Mouse (Mus musculus) embryonic facial prominence, embryonic 15.5 days (tissue): Measurements from ENCODE around the gene Rtl6. TPM values are rescaled to one million over a fixed set of nuclear protein-coding genes. Genes with fewer than 3 reads are reported as not detected.

Source experiments
- ATAC-seq: fragments of 200-750 bp; cut with Nextera tagmentation; 2 replicates; pipeline ENCODE4 v1.8.0; 2017; ENCODE audit warnings: low read depth, moderate TSS enrichment; ENCODE audit not compliant: insufficient number of reproducible peaks, low FRiP score, low TSS enrichment
- H3K27ac ChIP-seq: fragments of 300-500 bp; sonication (generic); replicated peaks from 2 replicates; pipeline ENCODE4 v1.5.1; 2015; ENCODE audit warnings: mild to moderate bottlenecking, inconsistent platforms
- H3K27me3 ChIP-seq: fragments of 300-500 bp; sonication (generic); 2 replicates; pipeline ENCODE4 v1.6.1; 2015; ENCODE audit warnings: inconsistent platforms
- H3K36me3 ChIP-seq: fragments of 300-500 bp; sonication (generic); 2 replicates; pipeline ENCODE4 v1.6.1; 2015; ENCODE audit warnings: mild to moderate bottlenecking, inconsistent platforms
- H3K4me1 ChIP-seq: fragments of 300-500 bp; sonication (generic); 2 replicates; pipeline ENCODE4 v1.6.1; 2015; ENCODE audit warnings: inconsistent platforms
- H3K4me2 ChIP-seq: fragments of 300-500 bp; sonication (generic); replicated peaks from 2 replicates; pipeline ENCODE4 v1.6.1; 2015; ENCODE audit warnings: mild to moderate bottlenecking, inconsistent platforms
- H3K4me3 ChIP-seq: fragments of 300-500 bp; sonication (generic); replicated peaks from 2 replicates; pipeline ENCODE4 v1.5.1; 2015; ENCODE audit warnings: mild to moderate bottlenecking, inconsistent platforms
- H3K9ac ChIP-seq: fragments of 300-500 bp; sonication (generic); 2 replicates; pipeline ENCODE4 v1.6.1; 2015; ENCODE audit warnings: inconsistent platforms
- H3K9me3 ChIP-seq: fragments of 300-500 bp; sonication (generic); replicated peaks from 2 replicates; pipeline ENCODE4 v1.6.1; 2016; ENCODE audit warnings: inconsistent platforms
- WGBS: fragments of 180-500 bp; shearing (Covaris S2); methylation state at CpG from one replicate; pipeline ENCODE4 v1.1.7; 2015; 5-methylcytosine and 5-hydroxymethylcytosine counted together
- polyA plus RNA-seq: library from polyadenylated mRNA; unstranded; fragments of >200 nt; fragmentation: Nextera tagmentation; extraction: Ambion mirVana; gene quantifications from 2 replicates; pipeline ENCODE4 v1.2.1, GENCODE M21; 2015

Gene Rtl6
- polyA plus RNA-seq, 1 experiment from 2014 or later = 21.5 TPM

DNA sequence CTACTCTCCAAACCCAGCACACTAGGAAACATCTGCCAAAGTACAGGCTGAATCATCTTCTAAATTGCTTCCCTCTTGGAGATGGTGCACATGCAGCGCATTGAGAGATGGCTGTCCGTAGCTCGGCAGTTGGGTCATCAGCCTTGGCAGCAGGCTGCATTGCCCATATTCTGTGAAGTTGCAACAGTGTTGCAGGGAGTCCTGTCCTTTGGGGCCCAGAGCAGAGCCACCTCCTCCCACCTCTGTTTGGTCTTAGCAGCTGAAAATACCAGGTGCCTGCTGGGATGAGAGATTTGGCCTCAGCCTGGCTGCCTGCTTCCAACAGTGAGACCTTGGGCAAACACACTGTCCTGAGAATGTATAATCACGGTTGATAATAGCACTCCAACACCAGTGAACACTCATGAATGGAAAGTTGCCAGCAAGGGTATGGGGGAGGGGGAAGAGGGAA lies 30.8 kb upstream of the Rtl6 start:
- Histone ChIP-seq H3K9ac (no peak overlapping the region), H3K4me1 (peaks cover 26% of the 10 kb centered on the region), H3K4me3 (no peak overlapping the region), H3K9me3 (no peaks in the 10 kb centered on the region), H3K36me3 (no peaks in the 10 kb centered on the region), H3K27ac (no peak overlapping the region), H3K4me2 (no peak overlapping the region), H3K27me3 (no peaks in the 10 kb centered on the region)
- WGBS = 60% methylated on average over 4 of the region's 4 CpGs
- no peak for ATAC-seq

DNA sequence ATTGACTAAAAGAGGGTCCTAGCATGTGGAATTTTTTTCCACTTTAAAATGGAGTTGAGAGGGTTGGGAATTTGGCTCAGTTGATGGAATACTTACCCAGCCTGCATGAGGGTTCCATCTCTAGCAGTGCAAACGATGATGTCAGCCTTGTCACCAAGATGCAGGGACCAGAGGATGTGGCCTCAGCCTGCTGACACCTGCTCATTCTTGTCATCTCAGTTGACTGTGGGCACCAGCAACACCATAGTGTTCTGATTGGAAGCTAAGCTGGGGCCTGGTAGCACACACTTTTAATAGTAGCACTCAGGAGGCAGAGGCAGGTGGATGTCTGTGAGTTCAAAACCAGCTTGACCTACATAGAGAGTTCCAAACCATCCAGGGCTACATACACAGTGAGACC lies 21.0 kb upstream of the Rtl6 start:
- H3K27me3 ChIP-seq = no peaks in the 10 kb centered on the region
- H3K4me2 ChIP-seq = no peak overlapping the region
- no peaks in the 10 kb centered on the region for H3K36me3 ChIP-seq
- H3K4me3 ChIP-seq = no peak overlapping the region
- no peaks in the 10 kb centered on the region for H3K4me1 ChIP-seq
- no peak overlapping the region for H3K9ac ChIP-seq
- H3K27ac ChIP-seq = no peak overlapping the region
- H3K9me3 ChIP-seq = no peaks in the 10 kb centered on the region
- no peak for ATAC-seq
- WGBS = 74% methylated on average over 1 of the region's 1 CpGs

DNA sequence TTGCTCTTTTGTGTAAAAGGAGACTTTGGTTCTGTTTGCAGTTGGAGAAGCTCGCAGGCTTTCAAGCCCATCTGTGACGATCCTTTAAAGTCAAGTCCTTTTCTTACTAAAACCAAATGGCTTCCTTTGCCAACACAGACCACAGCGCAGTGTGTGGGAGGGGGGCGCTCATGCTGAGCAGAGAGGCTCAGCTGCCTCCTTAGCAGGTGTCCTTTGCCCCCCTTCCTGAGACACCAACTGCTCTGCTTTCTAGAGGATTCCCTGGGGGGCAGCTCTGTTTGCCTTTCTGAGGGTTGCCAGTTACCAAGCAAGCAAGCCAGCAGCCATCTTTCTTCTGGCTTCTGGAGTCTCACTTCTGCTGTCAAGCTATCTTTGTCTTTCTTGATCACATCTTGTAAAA lies 19.4 kb upstream of the Rtl6 start:
- no peak overlapping the region for H3K9ac ChIP-seq
- no peaks in the 10 kb centered on the region for H3K27me3 ChIP-seq
- H3K9me3 ChIP-seq = no peaks in the 10 kb centered on the region
- H3K36me3 ChIP-seq = no peaks in the 10 kb centered on the region
- no peak overlapping the region for H3K27ac ChIP-seq
- no peak overlapping the region for H3K4me3 ChIP-seq
- ATAC-seq = no peak; the same call in 1 of the 2 replicates
- 55% methylated on average over 4 of the region's 4 CpGs for WGBS
- no peaks in the 10 kb centered on the region for H3K4me1 ChIP-seq
- H3K4me2 ChIP-seq = no peak overlapping the region

DNA sequence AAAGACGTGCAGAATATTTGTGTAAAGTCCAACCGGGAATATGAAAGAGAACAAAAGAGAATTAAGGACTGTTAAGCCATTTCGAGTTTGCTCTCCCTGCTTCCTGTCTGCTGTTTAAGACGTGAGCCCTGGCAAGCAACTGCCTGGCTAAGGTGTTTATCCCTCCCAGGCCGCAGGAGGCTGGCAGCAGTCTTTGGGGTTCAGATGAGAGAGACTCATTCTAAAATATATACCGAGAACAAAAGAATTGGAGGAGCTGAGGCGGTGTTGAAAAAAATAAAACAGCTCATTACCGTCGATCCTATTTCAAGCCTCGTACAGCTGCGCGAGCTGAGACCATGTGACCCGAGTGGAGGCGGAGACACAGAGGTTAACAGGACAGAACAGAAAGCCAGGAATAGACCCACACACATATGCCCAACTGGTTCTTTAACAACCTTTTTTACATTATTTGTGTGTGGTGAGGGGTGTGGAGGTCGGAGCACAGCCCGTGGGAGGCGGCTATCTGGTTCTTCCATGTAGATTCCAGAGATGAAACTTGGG lies 9.0 kb upstream of the Rtl6 start:
- no peak overlapping the region for H3K27ac ChIP-seq
- ATAC-seq = peak; percentile 51; the same call in 1 of the 2 replicates
- no peak overlapping the region for H3K9ac ChIP-seq
- no peaks in the 10 kb centered on the region for H3K9me3 ChIP-seq
- no peaks in the 10 kb centered on the region for H3K36me3 ChIP-seq
- no peaks in the 10 kb centered on the region for H3K27me3 ChIP-seq
- no peak overlapping the region for H3K4me3 ChIP-seq
- no peaks in the 10 kb centered on the region for H3K4me1 ChIP-seq
- 50% methylated on average over 17 of the region's 17 CpGs for WGBS
- H3K4me2 ChIP-seq = no peak overlapping the region

DNA sequence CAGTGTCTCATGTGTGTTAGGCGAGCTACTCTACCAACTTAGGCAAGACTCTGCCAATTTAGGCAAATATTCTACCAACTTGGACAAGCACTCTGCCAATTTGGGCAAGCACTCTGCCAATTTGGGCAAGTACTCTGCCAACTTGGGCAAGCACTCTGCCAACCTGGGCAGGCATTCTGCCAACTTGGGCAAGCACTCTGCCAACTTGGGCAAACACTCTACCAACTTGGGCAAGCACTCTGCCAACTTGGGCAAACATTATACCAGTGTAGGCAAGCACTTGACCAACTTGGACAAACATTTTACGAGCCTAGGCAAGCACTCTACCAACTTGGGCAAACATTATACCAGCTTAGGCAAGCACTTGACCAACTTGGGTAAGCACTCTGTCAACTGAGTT lies 3.9 kb upstream of the Rtl6 start:
- H3K9me3 ChIP-seq = no peaks in the 10 kb centered on the region
- 83% methylated on average over 2 of the region's 2 CpGs for WGBS
- H3K4me1 ChIP-seq = peaks cover 18% of the 10 kb centered on the region
- no peak overlapping the region for H3K4me2 ChIP-seq
- no peaks in the 10 kb centered on the region for H3K27me3 ChIP-seq
- no peaks in the 10 kb centered on the region for H3K36me3 ChIP-seq
- no peak overlapping the region for H3K4me3 ChIP-seq
- no peak overlapping the region for H3K27ac ChIP-seq
- no peak overlapping the region for H3K9ac ChIP-seq
- no peak for ATAC-seq

DNA sequence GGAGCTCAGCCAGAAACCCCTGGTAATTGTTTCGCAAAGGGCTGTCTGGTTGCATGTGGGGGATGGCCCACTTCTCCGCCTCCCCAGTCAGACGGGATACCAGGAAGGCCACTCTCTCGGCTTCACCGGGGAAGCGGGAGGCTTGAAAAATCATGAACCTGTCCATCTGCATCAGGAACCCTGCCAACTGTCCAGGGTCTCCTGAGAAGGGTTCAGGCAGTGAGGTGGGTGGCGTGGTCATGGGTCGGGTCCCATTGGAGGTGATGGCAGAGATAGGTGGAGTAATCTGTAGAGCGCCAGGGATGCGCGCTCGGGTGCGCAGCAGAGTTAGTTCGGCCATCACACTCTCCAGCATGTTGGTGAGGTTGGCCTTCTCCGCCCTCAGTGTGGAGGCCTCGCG lies 949 bp downstream of the Rtl6 start:
- peaks cover 26% of the 10 kb centered on the region for H3K4me1 ChIP-seq
- peaks cover 9% of the 10 kb centered on the region; the same call in 1 of the 2 replicates for H3K36me3 ChIP-seq
- peak overlapping the region; percentile 67 for H3K4me2 ChIP-seq
- no peak overlapping the region for H3K27ac ChIP-seq
- WGBS = 98% methylated on average over 17 of the region's 17 CpGs
- H3K9me3 ChIP-seq = no peaks in the 10 kb centered on the region
- ATAC-seq = no peak
- 0 out of 2 replicates have a peak overlapping the region, but pooled peaks have one; percentile 79 for H3K4me3 ChIP-seq
- no peak overlapping the region for H3K9ac ChIP-seq
- H3K27me3 ChIP-seq = no peaks in the 10 kb centered on the region

DNA sequence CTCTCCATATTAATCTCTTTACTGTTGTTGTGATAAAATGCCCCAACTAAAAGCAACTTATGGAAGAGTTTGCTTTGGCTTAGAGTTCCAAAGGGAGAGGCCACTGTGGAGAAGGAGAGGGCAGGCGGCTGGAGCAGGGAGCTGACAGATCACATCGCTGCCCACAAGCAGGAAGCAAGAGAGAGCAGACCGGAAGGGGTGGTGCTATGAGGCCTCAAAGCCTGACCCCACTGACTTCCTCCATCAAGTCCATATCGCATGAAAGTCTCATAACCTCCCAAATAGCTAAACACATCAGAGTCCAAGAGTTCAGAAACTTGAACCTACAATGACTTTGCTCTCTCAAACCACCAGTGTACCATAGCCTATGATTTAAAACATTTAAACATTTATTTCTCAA lies 6.6 kb downstream of the Rtl6 start:
- ATAC-seq = no peak
- Histone ChIP-seq H3K9ac (no peak overlapping the region), H3K27ac (no peak overlapping the region), H3K4me3 (no peak overlapping the region), H3K27me3 (no peaks in the 10 kb centered on the region), H3K9me3 (no peaks in the 10 kb centered on the region), H3K4me2 (no peak overlapping the region), H3K36me3 (peaks cover 8% of the 10 kb centered on the region; the same call in 1 of the 2 replicates), H3K4me1 (peaks cover 7% of the 10 kb centered on the region; the same call in 1 of the 2 replicates)
- 90% methylated on average over 4 of the region's 4 CpGs for WGBS

DNA sequence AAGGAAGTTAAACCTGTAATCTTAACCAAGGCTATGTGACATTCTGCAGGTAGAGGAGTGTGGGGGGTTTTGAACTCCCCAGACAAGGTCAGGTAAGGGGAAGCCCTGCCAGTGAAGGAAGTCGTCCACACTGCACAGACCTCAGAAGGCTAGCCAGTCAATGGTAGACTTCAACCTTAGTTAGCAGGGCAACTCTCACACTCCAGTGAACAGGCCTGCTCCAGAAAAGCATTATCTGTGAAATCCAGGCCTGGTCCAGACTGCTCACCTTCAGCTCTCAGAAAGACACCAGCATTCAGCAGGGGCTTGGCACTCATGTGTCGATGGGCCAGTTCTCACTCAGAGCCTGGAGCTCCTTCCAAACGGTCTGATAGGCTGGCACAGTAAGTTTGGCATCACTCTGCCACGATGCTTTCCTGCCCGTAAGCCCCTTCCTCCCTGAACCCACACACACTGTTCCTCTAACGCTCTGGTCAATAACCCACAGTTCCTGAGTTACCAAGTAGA lies 8.3 kb downstream of the Rtl6 start:
- Histone ChIP-seq H3K4me1 (peaks cover 8% of the 10 kb centered on the region), H3K9me3 (no peaks in the 10 kb centered on the region), H3K36me3 (no peaks in the 10 kb centered on the region), H3K4me2 (no peak overlapping the region), H3K9ac (no peak overlapping the region), H3K27me3 (no peaks in the 10 kb centered on the region), H3K4me3 (no peak overlapping the region), H3K27ac (no peak overlapping the region)
- 85% methylated on average over 6 of the region's 6 CpGs for WGBS
- ATAC-seq = no peak

DNA sequence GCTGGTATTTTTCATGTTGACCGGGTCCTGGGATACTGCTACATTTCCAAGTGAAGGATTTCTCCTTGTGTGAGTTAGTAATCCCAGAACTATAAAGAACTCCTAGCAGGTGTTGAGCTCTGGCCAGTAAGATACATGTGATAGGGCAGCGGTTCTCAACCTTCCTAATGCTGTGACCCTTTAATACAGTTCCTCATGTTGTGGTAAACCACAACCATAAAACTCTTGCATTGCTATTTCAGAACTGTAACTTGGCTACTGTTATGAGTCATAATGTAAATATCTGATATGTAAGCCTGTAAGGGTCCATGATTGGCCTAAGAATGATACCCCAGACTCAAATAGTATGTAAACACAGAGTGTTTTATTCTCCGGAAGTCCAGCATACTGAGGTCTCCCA lies 11.6 kb downstream of the Rtl6 start:
- Histone ChIP-seq H3K4me3 (no peak overlapping the region), H3K27me3 (no peaks in the 10 kb centered on the region), H3K4me2 (no peak overlapping the region), H3K9ac (no peak overlapping the region), H3K9me3 (no peaks in the 10 kb centered on the region), H3K27ac (no peak overlapping the region), H3K4me1 (peaks cover 3% of the 10 kb centered on the region; the same call in 1 of the 2 replicates), H3K36me3 (no peaks in the 10 kb centered on the region)
- ATAC-seq = no peak
- 90% methylated on average over 3 of the region's 3 CpGs for WGBS

DNA sequence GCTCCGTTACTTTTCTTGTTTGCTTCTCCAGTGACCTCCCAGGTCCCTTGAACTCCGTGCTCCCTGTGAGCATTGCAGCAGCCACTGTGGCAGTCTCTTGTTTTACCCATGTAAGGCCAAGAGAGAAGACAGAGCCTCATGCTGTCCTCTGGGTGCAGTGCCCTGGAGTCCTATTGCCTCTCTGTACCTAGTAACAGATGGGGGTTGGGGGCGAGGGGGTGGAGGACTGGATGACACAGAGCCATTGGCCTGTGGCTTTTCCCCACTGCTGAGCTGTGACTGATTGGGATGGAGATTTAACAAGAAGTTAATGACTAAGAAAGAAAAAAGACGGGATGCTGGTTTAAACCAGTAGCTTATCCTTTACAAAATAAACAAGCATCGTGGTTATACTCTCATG lies 16.4 kb downstream of the Rtl6 start:
- H3K27me3 ChIP-seq = no peaks in the 10 kb centered on the region
- no peaks in the 10 kb centered on the region for H3K36me3 ChIP-seq
- H3K9me3 ChIP-seq = no peaks in the 10 kb centered on the region
- H3K4me3 ChIP-seq = no peak overlapping the region
- 58% methylated on average over 5 of the region's 5 CpGs for WGBS
- no peak overlapping the region for H3K27ac ChIP-seq
- H3K4me1 ChIP-seq = peaks cover 3% of the 10 kb centered on the region; the same call in 1 of the 2 replicates
- no peak overlapping the region for H3K4me2 ChIP-seq
- H3K9ac ChIP-seq = no peak overlapping the region
- ATAC-seq = no peak

DNA sequence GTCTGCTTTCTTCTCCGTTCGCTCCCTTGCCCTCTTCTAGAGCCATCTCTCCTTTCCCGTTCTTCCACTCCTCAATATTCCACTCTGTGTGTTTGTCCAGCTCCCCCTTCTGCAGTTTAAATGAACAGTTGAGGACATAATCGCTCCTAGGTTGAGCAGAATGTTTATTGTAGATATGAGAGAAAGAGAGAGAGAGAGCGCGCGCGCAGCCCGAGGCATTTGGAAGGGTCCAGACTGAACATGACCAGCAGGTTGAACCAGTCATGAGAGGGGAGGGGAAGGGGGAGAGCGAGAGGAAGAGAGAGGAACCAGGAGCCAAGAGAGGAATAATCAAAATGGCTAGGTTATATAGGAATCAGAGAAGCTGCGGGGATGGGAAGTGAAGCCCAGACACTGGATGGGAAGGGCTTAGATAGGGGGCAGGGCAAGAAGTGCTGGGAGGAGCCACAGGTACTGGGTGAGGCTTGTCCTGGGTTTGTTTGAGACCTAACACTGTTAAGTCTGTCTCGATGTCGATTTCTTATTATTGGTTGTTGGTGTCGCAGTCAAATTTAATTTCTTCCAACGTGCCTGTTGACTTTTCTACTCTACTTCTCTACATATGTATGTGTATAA lies 18.5 kb downstream of the Rtl6 start:
- no peak overlapping the region for H3K9ac ChIP-seq

DNA sequence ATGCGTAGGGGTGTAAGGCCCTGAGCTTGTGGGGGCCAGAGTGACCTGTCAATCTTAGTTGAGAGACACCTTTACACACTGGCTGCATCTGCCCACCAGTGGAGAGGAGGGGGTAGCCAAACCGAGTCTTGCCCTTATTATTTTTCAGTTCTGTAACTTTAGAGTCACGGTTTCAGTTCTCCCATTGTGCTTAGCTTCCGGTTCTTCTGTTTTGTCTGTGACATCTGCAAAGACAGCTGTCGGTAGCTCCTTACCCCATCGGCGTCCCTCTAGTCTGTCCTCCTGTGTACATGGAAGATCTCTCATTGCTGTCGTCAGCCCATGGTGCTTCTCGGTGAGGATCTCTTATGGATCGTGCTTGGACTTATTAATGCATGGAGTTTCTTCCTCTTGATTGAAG lies 20.5 kb downstream of the Rtl6 start:
- no peak overlapping the region for H3K4me2 ChIP-seq
- 88% methylated on average over 10 of the region's 10 CpGs for WGBS
- no peaks in the 10 kb centered on the region for H3K27me3 ChIP-seq
- H3K9me3 ChIP-seq = no peaks in the 10 kb centered on the region
- H3K27ac ChIP-seq = no peak overlapping the region
- no peaks in the 10 kb centered on the region for H3K36me3 ChIP-seq
- no peaks in the 10 kb centered on the region for H3K4me1 ChIP-seq
- H3K9ac ChIP-seq = no peak overlapping the region
- no peak overlapping the region for H3K4me3 ChIP-seq
- no peak for ATAC-seq

More for the DNA sequence above, 18.5 kb downstream of the Rtl6 start:
- no peaks in the 10 kb centered on the region for H3K9me3 ChIP-seq
- H3K4me3 ChIP-seq = no peak overlapping the region
- no peak overlapping the region for H3K27ac ChIP-seq
- no peak for ATAC-seq
- no peaks in the 10 kb centered on the region for H3K4me1 ChIP-seq
- H3K27me3 ChIP-seq = no peaks in the 10 kb centered on the region
- no peaks in the 10 kb centered on the region for H3K36me3 ChIP-seq
- WGBS = 67% methylated on average over 15 of the region's 15 CpGs
- H3K4me2 ChIP-seq = no peak overlapping the region; the same call in 1 of the 2 replicates
